Mouse (Mus musculus): Measurements from ENCODE around the gene Mrpl3.
"Not testable (repeated sequence)": the region's sequence is repeated elsewhere in the genome, so short reads cannot be mapped to it uniquely, and the experiment has no call there.

Gene Mrpl3

DNA sequence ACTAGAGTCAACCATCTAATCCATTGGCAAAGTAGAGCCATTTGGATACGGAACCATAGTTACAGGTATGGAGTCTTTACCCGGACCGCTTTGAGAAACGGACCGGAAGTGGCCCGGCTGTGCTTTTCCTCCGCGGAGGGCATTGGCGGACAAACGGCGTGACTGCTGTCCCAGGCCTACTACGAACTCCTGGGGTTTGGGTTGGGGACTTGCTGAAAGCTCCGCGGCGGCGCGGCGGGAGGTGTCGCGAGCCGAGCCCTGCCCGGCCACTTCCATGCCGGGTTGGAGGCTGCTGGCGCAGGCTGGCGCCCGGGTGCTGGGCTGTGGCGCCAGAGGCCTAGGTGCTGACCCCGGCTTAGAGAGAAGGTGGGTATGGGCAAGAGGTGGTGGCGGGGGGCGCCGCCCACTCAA is at the start of gene Mrpl3:
Mrpl3 (plus strand) TSS at position 93 of the 411 bp plus-strand sequence.
- DNase-seq (ENCODE audit: low spot score) = peak; percentile 79

DNA sequence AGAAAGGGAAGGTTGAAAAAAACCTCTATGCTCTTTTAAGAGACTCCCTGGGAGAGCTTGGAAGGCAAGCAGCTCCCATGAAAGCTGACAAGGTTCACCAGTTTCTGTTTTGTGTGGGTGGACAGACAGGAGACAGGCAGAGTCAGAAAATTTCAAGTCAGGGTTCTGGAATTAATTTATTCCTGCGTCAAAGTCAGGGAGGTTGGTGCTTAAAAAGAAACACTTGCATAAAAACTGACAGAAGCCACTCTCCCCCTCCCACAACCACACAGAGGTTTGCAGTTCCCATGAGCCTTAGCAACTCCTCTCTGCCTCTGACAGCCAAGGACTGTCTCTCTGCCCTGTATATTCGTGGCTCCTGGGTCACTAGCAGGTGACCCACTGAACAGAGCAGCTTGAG is 42.3 kb upstream of the Mrpl3 start:
- no peak for DNase-seq (ENCODE audit: low spot score)

DNA sequence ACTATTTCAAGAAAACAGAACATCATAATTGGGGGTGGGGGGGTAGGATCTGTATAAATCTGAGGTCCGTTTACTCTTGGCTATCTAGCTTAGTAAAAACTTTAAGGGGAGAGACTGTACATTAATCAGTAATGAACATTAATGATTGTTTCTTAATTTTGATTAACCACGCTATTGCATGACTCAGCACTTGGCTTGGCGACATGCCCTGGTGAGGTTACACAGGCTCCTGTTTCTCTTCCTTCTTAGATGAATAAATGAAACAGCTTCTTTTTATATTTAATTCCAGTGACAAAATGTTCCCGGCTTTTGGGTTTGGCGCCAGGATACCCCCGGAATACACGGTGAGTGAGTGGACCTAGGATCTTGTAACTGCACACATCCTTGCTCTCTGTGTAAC is 34.9 kb upstream of the Mrpl3 start:
- DNase-seq (ENCODE audit: low spot score) = no peak

DNA sequence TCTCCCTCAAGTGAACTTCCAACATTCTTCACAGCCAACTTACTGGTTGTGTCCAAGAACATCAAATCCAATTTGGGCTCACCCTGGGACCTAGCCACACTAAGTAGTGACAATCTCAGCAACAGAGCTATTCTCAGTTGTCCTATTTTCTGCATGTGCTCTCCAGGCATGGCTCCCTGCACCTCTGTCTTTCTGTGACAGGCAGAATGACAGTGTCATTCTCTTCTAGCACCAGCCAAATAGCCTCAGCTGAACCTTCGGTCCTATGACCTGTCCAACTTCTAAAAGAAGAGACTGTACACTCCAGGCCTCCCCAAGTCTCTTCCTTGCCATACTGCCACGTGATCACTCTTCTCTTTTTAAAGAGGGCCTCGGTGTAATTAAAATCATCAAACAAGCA is 24.7 kb upstream of the Mrpl3 start:
- no peak for DNase-seq (ENCODE audit: low spot score)

DNA sequence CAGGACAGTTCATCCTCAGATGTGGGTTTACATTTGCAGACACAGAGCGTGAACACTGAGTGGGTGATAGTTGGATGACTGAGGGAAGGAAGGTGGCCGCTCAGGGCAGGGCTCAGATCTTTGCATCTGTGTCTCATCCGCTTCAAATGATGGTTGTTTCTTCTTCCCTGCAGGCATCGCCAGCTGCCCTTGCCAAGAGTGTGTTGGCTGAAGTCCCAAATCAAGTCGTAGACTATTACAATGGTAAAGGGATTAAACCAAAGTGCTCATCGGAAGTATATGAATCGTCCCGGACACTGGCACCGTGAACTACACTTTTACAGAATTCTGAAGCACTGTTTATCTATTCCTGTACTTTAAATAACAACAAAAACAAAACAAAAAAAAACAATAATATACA is 20.5 kb upstream of the Mrpl3 start:
- DNase-seq (ENCODE audit: low spot score) = no peak

DNA sequence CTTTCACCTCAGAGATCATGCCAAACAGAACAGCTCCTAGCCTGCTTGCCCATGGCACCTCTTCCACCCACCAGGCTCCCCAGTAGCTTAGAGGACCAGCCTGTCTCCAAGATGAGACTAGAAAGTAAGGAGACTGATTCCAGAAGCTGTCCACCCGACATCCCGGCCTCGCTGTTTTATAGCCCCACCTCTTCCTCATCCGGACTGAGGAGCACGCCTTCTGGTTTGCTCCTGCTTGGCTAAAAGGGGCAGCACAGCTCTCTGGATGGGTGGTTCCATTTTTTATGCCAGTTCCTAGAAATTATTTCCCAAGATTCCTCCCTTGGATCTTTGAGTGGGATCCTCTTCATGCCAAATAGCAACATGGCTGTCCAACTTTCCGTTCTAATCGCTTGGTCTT is 19.4 kb upstream of the Mrpl3 start:
- DNase-seq (ENCODE audit: low spot score) = no peak

DNA sequence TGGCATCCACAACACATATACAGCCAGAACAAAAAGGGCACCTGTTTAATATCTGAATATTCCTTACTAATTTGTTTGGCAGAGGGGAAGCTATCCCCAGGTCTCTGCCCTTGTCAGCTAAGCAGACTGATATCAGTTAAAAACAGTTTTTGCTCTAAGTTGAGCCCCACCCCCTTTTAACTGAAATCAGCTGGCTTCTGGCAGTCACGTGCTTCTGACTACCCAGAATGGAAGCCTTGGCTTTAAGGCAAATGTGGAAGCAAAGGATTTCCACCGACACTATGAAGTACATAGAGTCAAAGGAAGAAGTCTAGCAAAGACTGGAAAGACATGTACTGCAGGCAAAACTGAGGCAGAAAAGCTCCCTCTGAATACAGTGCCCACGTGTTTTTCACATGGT is 15.2 kb upstream of the Mrpl3 start:
- DNase-seq (ENCODE audit: low spot score) = no peak

DNA sequence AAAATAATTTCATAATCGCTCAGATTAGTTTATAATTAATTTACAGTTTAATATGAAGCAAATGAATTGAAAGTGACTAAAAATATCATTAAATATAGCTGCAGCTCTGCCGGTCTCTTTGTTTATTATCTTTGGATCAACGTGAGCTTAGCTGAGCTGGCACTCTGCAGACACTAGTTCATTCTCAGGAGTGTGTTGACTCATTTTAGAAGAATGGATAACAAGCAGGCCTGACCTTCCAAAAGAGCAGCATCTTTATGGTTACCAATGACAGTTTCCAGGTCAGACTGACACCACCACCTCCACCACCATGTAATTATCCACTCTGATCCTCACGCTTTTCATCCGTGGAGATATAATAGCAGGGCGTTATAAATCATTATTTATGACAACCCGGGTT is 7.0 kb upstream of the Mrpl3 start:
- no peak for DNase-seq (ENCODE audit: low spot score)

DNA sequence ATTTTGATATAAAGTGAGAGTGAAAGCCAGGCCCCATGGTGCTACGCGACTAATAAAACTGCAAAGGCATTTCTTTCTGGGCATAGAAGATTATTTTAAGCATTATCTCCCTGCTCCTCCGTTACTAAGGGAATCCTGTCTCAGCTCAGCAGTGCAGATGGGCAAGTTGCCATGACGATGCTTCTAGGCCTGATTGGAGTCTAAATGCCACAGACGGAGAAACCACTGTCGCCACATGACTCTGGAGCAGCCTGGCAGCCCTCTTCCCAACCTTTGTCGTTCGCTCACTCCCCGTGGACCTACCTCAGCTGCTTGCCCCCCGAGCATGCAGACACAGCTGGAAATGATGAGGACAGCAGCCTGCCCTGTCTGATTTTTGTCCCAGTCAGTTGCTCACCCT is 4.7 kb upstream of the Mrpl3 start:
- DNase-seq (ENCODE audit: low spot score) = peak; percentile 9

DNA sequence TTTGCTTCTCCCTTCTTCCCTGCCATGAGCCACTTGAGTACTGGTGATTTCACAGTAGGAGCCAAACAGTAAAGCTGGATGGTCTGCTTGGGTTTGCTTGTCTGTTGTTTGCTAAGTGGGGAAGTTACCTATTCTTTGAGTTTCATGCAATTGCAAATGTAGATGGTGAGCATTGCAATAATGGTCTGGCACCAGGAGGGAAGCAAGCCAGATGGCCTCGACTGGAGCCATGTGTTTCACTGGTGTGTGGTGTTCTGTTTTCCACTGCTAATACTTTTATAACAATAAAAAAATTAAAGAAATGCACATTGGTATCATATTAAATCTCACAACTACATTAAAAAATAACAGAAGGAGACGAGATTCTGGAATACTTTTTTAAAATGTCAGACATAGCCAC is 3.4 kb upstream of the Mrpl3 start:
- no peak for DNase-seq (ENCODE audit: low spot score)

DNA sequence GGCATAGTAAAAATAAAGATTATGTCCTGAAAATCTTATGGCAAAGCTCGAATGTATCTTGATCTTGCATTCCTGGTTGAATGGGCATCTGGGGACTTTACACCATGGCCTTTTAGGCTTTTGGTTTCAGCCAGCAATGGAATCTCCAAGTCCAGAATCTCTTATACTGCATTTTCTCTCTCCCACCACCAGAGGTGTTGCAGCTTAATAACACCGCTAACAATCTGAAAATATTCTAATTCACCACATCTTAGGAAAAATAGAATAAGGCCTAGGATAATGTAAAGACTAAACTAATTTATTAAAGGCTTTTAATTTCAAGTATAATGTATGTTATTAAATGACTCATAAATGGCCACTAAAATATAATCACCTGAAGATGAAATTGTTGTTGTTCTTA is 2.8 kb upstream of the Mrpl3 start:
- DNase-seq (ENCODE audit: low spot score) = no peak

DNA sequence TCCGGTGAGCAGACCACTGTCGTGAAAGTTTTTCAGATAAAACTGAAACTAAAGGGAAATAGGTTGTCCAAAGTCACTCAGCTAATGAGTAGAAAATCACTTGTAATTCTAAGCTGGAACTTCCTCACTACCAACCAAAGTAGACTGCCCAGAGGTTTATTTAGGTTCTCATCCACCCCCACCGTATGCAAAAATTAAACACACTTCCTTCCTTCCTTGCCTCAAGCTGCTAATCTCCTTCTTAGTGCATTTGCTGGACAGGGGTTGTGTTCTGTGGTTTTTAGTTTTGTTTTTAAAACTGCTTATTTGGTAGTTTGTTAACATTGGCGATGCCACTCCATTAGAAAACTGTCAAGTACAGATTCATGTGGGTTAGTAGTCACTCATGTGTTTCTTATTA is 773 bp downstream of the Mrpl3 start:
- no peak for DNase-seq (ENCODE audit: low spot score)

DNA sequence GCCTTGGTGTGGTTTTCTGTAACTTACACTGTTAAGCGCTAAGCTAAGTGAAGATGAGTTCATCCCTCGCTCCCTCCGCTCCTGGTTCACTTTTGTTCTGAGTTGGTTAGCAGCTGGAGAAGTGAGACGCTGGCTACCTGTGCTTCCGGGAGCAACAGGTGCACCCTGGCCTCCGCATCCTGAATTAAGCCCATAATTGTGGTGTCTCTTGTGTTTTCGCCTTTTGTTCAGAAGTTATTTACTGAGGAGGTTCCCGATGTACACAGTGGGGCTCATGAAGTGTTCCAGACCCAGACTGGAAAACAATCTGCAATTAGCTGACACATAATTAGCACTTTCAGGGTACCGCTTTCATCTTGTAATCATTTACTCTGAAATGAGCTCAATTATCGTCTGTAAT is 16.1 kb downstream of the Mrpl3 start:
- no peak for DNase-seq (ENCODE audit: low spot score)

DNA sequence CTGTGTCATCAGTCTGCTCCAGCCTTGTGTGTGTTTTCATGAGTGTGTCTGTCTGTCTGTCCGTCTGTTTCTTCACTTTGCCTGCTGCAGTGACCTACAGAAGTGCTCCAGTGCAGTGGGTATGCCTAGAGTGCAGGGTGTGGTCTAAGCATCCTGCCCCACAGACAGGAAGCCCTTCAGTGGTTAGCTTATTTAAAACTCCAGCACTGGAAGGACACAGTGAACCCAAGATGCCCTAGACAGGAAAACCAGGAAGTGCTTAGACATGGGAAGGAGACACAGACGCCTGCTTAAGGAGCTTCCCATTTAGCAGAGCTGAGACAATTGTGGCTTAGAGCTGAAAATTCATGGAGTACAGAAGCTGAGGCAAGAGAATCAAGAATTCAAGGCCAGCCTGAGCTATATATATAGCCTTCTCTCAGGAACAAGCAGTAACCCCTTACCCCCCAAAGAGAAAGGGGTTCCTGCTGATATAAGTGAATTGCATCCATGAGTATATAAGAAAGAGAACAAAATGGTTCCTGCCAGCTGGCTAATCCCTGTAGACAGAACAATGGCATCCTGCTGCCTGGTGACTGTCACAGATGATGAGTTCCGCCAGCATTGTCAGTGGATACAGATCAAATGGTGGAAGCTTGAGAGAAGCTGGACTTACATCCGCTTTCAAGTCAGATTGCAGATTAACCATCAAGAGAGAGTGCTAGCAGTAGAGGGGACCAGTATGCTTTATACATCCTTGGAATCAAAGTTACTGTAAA is 20.1 kb downstream of the Mrpl3 start:
- no peak for DNase-seq (ENCODE audit: low spot score)

DNA sequence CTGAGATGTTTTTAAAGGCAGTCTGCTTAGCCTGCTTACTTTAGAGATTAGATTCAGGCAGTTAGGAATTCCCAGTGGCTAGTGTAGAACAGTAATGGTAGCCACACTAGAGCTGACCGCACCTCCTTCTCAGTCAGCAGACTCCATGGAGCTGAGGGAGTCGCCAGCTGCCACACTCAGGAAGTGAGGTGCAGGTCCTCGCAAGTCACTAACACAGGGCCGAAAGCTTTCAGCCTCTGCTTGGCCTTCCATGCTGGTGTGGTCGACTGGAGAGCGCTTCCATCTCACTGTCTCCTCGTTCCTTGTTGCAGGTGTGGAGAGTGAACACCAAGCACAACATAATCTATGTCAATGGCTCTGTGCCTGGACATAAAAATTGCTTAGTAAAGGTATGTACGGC is 21.8 kb downstream of the Mrpl3 start:
- no peak for DNase-seq (ENCODE audit: low spot score)

DNA sequence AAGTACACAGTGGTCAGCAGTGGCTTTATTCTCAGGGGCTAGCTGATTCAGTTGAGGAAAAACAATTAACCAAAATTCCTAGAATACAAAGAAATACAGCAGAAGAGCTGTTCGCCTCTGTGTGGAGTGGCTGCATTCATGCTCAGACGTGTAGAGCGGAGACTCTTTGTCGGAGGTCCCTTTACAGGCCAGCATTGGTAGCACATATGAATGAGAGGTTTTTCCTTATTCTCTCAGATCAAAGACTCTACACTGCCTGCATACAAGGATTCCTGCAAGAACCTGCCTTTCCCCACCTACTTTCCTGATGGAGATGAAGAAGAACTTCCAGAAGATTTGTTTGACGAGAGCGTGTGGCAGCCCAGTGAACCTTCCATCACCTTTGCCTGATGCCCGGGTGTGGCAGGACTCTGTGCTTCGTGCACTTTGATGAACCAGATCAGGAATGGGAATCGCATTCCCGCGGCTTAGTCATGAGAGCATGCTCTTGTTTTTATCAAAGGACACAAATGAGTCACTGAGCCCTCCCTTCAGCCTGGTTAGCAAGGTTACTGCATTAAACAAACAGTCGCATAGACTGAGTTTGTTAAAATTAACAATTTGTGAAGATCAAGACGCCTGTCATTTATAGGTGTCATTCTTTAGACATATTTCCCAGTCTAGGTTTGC is 23.9 kb downstream of the Mrpl3 start:
- DNase-seq (ENCODE audit: low spot score) = no peak

DNA sequence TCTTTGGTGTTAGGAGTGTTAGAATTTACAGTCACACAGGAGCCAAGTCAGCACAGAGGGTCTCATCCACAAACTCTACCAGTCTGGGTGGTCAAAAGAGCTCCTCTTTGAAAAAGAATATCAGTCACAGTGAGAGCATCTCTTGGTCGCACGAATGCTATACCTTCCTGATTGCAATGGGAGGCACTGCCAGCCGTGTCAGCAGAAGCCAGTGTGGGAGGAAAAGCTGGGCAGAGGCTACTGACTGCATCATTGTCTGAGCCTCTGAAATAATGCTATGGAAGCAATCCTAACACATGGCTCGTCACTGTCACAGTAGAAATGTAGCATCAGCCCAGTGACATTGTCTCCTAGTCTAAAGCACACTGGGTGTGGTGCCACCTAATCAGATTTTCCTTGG is 25.4 kb downstream of the Mrpl3 start:
- DNase-seq (ENCODE audit: low spot score) = no peak

DNA sequence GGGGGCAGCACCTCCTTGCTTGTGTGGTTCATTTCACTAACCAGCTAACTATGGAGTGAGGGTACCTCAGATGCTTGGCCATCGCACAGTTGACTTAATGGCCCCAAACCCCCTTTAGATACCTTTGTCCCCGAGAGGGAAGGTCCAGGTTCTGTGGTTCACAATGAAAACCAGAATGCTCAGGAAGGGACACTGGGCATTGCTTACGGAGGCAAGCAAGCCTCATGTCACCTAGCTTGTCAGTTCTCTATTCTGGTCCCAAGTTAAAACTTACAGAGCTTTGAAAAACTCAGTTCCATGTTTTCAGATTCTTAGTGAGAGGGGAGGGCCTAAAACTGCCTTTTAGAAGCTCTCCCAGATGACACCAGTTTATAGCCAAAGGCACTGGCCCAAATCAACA is 27.2 kb downstream of the Mrpl3 start:
- no peak for DNase-seq (ENCODE audit: low spot score)

DNA sequence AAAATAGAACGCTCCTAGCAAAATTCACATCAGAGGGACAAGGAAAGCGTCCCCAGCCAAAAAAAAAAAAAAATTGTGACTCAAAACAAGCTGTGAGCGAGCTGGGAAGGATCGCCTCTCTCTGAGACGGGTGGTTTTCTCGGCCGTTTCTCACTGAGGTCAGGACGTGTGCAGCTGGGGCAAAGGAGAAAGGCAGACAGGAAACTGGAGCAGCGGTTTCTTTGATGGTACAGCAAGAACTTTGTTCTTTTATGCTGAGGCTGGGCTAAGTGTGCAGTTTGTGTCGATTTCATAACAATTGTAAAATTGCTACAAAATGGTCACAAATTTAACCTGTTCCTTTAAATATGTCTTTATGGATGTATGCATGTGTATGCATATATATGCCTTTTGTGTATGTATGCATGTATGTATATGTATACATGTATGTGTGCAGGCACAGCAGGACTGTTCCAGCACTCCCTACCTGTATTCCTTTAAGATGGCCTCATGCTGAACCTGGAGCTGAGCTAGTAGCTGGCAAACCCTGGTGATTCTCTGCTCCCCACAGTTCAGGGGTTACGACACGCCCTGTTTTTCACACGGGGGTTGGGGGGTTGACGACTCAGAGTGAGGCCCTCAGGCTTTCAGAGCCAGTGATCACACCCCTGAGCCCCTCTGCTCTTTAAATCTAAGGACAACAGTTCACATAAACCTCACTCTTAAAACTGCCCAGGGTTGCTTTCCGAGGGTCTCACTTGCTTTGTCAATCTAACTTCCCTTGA is 48.0 kb downstream of the Mrpl3 start:
- DNase-seq (ENCODE audit: low spot score) = no peak

DNA sequence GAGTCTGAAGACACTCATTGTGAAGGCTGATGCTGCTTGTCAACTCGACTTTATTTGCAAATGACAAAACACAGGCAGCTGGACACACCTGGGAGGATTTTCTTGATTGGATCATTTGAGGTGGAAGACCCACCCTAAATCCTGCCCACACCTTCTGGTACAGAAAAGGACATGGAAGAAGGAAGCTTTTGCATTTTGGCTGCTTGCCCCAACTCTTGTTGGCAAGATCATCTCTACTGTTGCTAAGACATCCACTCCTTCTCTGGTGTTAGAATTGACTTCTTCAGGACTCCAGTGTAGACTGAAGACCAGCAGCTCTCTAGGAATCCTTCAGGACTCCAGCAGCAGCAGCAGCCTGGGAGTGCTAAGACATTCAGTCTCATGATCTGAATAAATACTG is 48.9 kb downstream of the Mrpl3 start:
- DNase-seq (ENCODE audit: low spot score) = no peak

DNA sequence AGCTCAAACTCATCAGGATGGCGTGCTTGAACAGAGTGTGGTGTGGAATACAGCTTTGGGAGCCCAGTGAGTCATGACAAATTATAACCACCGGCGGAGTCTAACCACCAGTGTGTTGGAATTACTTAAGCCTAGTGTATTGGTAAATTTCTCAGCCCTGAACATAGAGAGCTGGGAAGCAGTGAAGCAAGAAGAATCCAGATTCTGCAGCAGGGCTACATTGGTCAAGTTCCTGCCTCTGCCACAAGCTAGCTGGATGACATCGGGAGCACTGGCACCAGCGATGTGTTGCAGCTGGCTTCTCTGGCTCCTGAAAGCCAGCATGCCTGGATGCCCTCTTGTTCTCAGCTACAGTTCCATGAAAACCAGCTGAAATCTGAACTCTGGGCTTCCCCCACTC is 50.9 kb downstream of the Mrpl3 start:
- DNase-seq (ENCODE audit: low spot score) = no peak

DNA sequence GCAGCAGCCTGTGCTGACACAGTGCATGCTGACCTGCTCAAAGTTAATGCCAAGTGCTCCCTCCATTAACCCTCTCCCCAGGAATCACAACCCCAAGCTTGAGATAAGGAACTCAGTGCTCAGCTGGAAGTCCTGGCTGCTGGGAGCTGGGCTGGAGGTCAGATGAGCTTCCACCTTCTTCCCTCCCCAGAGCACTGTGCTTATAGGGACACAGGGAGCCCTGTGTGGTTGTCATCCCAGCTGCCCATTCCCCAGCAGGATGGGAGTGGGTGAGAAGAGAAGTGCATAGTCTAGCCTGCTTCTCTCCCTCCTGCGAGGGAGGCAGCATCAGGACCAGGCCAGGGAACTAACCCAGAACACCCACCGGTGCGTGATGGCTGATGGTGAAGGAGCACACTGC is 72.2 kb downstream of the Mrpl3 start:
- DNase-seq (ENCODE audit: low spot score) = not testable (repeated sequence)
